Mouse (Mus musculus) left cerebral cortex, postnatal 14 days (tissue): Measurements from ENCODE around the gene Calcb. TPM values are rescaled to one million over a fixed set of nuclear protein-coding genes. Genes with fewer than 3 reads are reported as not detected.
A peak's percentile ranks its signal among the peaks of the same experiment; 100 is the strongest.
"Not testable (repeated sequence)": the region's sequence is repeated elsewhere in the genome, so short reads cannot be mapped to it uniquely, and the experiment has no call there.

ENCODE experiments used
- DNase-seq, 2 experiments: peaks; one replicate each; pipeline ENCODE4 v3.0.0; 2021 to 2022; ENCODE audit warnings: low spot score in 2 of 2, mixed read lengths in 1 of 2
- intact Hi-C: fragments of 180-260 bp; cut with DNase I; formaldehyde crosslinking; loops from one replicate; pipeline ENCODE4 v1.15.1; 2025
- long read RNA-seq, 2 experiments: library from polyadenylated mRNA; stranded (forward); transcript quantifications; one replicate each; pipeline ENCODE4 v2.0.0; 2021
- total RNA-seq, 2 experiments: library from RNA; stranded (reverse); gene quantifications; 2 replicates each; pipeline ENCODE4 v1.2.3; 2021

Gene Calcb
- total RNA-seq, result under 1 TPM in 1 of 2 experiments, not detected in 1; 0.72 TPM
- long read RNA-seq, experiment 1, result 0 reads
- long read RNA-seq, experiment 2, partial matches to known transcripts, result 1 of 2 reads
- long read RNA-seq, experiment 2, other reads (novel, unspliced or antisense), result 1 of 2 reads

DNA sequence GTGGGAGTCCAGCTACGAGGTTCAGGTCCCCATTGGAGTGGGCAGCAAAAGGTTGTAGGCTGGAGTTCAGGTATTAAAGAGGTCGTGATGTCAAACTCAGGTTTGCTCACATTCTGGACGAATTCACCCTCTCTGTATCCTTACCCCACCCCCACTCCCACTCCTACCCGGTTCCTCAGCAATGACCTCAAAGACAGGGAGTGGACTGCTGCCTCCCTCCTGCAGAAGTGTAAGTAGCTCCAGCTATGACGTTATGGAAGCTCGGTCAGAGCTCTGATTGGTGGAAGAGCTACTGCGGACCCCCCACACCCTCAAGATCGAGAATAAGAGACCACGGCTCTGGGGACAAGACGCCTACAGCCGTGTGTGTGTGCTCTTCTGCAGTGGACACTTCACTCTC is at the start of gene Calcb:
Gene Calcb, plus strand, starts transcription at position 344 of the 400 bp plus-strand sequence.
- intact Hi-C loops, result loop anchor here (5.0 kb wide), 1 partner anchor 136 kb away; no protein-coding TSS in a partner anchor
- no peak for DNase-seq

DNA sequence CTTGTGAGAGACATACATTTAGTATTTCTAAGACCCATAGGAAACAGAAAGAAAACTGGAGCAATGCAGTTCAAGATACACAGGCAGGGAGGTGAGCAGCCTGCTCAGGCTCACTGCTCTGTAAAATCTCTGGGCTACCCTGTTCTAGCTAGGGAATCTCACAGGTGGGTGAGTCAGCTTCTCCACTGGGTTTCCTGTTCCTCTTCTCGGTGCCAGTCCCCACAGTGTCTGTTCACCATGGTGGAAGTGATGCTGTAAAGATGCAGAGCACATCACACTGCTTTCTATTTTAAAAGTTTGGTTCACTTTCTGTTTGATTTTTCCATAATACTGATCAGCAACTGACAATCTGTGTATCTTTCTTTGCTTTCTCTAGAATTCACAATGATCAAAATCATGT is 47.0 kb upstream of the Calcb start:
- intact Hi-C loops, result loop anchor here (5.0 kb wide), 2 partner anchors 89 to 146 kb away; no protein-coding TSS in a partner anchor
- DNase-seq, result no peak

DNA sequence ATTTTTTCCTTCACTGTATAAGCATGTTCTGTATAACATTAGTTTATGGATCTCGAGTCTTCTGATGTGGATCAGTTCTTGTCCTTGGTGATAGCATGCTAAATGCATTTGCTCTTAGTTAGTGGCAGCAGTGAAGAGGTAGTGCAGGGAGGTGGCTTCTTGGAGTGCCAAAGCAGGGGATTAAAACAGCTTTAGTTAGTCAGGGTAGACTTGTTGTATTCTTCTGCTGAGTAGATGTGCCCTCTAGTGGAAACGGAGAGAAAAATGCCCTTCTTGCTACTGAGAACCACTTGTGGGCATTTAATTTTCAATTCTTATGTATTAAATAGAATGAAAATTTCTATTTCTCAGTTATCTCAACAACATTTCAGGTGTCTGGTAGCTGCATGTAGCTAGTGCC is 45.7 kb upstream of the Calcb start:
- peak; percentile 23 to 27 for DNase-seq

DNA sequence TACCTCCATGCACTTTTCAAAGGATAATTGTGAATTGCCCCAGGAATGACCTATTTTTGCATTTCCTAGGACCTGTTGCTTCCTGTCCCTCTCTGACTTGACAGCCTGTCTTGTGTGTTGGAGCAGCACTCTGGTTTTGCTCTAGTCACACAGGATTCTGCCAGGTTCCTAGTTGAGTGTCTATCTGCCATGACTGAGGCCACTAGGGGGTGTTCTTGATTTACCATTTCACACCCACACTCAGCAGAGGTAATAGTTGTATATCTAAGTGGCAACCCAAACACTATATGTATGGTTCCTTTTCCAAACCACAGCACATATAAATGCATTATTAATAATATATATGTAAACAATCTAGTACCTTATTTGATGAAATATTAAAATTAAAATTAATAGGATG is 26.1 kb upstream of the Calcb start:
- intact Hi-C loops, result no loop called here
- DNase-seq, result no peak

More for the DNA sequence above, 45.7 kb upstream of the Calcb start:
- intact Hi-C loops, result loop anchor here (5.0 kb wide), 2 partner anchors 90 to 145 kb away; no protein-coding TSS in a partner anchor

DNA sequence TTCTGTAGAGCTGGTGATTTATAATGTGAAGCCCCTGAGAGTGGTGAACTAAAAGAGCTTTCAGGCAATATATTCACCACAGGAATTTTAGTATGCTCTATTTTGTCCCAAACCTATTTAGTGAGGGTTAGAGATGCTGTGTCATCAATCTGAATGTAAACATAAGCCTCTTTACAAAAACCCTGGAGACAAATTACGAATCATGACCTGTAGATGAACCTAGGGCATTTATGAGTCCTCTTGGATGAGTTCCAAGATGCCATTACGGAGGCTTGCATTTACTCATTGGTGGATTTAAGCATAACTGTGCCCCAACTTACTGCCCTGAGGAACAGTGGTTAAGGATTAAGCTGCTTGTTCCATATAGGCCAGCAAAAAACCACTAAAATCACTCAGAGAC is 17.6 kb upstream of the Calcb start:
- DNase-seq, result no peak
- intact Hi-C loops, result no loop called here

DNA sequence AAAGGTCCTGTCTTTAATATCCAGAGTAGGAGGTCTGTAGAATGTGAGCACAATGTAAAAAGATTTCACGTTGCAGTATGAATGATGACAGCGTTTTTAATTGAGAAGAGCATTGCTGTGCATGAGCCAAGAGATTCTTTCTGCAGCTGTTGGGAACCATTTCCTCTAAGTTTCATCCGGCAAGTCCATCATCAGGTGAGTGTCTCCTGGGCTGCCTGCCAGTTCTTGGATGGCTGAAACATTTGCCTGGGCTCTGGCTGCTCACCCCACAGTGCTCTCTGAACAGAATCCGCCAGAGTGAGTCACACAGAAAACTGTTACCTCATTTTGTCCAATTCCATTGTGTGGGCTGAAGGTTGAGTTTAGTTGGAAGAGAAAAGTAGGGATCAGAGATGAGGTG is 11.7 kb upstream of the Calcb start:
- no peak for DNase-seq
- intact Hi-C loops, result no loop called here

DNA sequence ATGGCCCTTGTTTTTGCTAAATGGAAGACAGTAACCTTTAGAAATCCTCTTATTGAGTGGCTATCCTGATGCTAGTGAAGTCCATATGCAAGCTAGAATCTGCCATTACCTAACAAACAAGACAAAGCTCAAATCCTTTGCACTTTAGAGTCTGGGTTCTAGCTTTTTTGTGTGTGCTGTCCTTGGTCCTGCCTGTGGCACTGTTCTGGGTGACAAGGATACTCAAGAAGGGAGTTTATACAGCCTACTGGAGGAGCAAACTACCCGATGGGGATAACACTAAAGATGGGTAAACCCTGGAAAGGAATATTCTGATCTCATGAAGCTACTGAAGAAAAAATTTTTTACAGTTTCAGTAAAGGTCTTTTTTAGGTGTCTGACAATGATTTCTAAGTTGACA is 11.0 kb upstream of the Calcb start:
- intact Hi-C loops, result no loop called here
- no peak for DNase-seq

DNA sequence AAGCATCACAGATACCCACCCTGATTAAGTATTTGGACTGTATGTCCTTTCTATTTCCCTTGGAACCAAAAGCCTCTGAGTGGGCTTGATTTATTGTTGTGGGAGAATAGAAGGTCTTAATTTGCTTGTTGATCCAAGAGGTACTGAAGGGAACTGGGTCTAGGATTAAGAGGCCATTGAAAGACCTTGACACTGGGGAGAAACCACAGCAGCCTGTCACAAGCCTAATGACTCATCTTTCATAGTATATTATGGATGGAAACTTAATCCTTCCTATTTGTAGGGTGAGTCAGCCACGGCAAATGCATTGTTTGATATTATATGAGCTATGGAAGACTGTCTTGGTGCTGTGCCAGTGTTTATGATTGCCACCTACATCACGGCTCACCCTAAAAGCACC is 8.0 kb upstream of the Calcb start:
- no peak for DNase-seq
- intact Hi-C loops, result no loop called here

DNA sequence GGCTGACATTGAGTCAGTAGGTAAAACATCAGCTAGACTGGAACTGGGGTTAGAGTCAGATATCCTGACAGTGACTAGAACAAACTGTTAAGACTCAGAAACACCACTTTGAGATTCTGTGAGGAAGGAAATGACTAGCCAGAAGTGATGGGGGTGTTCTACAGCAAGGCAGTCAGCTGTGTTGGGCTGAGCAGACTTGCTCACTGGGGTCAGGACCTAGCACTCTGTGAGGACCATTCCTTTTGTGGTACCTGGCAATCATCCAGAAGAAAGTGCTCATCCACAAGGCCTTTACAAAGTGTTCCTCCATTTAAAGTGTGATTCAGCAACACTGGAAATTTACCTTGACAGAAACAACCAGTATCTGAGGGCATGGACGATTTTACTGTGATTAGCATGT is 5.9 kb upstream of the Calcb start:
- intact Hi-C loops, result no loop called here
- DNase-seq, result no peak

DNA sequence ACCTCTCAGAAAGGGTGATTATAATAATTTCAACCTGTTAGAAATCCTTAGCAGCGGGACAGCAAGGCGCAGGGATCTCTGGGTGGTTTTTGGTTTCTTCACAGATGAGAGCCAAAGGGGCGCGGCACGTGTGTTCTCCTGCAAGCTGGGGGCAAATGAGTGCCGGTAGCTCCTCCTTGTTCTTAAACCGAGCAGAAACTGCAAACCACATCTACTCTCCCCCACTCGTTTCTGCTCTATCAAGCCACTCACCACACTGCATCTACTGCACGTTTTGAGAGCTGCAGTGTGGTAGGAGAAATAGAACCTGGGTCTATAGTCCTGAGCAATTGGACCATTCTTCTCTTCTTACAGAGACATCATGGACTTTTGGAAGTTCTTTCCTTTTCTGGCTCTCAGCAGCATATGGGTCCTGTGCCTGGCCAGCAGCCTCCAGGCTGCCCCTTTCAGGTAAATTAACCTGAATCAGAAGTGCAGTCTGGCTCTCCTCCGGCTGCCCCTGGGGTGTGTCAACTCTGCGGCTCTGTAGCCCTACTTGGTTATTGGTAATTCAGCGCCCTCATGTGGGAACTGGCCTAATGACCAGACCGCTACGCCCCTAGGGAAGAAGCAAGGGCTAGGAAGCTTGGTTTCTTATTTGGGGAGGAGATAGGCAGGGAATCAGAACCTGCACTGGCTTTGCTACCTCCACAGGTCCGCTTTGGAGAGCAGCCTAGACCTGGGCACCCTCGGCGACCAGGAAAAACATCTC is 1.1 kb downstream of the Calcb start:
- peak; percentile 10 to 22 for DNase-seq
- intact Hi-C loops, result loop anchor here (5.0 kb wide), 1 partner anchor 137 kb away; no protein-coding TSS in a partner anchor

DNA sequence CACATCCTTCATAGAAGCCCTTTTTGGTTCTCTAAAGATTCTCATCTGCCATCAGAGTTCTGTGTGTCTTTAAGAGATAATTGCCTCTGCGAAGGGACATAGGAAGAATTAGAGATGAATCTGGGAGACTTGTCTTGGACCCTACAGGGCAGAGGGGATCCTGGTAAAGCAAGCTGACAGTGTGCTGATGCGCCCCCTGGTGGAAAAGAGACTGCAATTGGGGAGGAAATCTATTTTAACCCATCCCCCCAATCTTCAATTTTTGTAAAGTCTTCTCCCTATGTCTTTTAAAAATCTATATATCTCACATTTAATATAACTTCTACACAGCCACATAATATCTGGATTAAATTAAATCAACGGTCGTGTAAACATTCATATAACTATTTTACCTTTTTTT is 11.3 kb downstream of the Calcb start:
- not testable (repeated sequence) for DNase-seq

DNA sequence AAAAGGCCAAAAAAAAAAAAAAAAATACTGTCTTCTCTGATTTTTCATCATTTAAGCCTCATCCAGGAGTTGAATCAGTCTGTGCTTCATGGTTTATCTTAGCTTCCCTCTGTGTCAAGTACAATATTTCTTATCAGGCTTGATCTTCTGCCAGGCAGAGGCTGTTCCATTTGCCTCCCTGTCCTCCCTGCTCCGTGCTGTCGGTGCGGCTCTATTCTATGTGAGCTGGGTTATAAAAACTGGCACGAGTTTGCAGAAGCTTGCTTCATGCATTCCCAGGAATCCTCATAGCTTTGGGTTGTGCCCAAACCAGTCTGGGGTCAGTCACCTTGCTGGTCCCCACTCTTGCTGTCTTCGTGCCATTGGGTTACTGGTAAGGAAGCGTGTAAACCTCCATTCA is 12.7 kb downstream of the Calcb start:
- DNase-seq, result no peak
- intact Hi-C loops, result loop anchor here (2.0 kb wide), 1 partner anchor 86 kb away; no protein-coding TSS in a partner anchor

More for the DNA sequence above, 11.3 kb downstream of the Calcb start:
- intact Hi-C loops, result loop anchor here (2.0 kb wide), 1 partner anchor 87 kb away; no protein-coding TSS in a partner anchor

DNA sequence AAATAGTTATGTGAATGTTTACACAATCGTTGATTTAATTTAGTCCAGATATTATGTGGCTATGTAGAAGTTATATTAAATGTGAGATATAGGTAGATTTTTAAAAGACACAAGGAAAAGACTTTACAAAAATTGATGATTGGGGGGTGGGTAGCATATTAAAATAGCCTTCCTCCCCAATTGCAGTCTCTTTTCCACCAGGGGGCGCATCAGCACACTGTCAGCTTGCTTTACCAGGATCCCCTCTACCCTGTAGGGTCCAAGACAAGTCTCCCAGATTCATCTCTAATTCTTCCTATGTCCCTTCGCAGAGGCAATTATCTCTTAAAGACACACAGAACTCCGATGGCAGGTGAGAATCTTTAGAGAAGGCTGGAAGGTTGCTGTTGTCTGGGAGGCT is 13.3 kb downstream of the Calcb start:
- not testable (repeated sequence) for DNase-seq
- intact Hi-C loops, result loop anchor here (2.0 kb wide), 1 partner anchor 85 kb away; no protein-coding TSS in a partner anchor

DNA sequence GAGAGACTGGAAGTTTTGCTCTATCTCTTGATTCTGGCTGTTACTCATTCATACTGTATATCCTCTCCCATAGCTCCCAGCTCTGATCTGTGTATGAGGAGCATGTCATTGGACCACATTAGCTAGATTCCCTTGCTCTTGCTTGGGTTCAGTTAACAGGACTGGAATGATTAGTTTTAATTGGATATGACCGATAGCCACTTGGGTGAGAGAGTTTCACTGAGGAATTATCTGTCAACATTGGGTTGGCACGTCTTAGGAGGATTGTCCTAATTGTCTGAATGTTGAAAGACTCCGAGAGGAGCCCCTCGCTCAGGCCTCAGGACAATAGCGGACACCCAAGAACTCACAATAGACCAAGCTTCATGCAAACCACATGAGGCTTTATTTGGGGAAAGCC is 17.8 kb downstream of the Calcb start:
- DNase-seq, result no peak
- intact Hi-C loops, result no loop called here

DNA sequence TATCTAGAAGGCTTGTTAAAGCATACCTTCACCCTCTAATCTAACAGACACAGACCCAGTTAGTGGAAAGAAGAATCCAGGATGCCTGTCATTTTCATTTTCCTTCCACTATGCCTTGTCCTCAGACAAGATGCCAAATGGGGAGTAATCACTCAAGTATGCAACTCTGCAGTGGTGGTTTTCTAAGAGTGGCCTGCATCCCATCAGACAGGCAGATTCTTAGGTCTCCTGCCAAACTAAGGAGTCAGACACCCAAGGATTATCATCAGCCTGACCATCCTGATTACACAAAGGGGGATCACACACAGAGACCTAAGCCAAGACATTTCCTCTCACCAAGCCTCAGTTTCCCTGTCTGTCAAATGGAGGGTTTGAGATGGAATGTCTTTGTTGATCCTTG is 19.7 kb downstream of the Calcb start:
- DNase-seq, result no peak
- intact Hi-C loops, result no loop called here

DNA sequence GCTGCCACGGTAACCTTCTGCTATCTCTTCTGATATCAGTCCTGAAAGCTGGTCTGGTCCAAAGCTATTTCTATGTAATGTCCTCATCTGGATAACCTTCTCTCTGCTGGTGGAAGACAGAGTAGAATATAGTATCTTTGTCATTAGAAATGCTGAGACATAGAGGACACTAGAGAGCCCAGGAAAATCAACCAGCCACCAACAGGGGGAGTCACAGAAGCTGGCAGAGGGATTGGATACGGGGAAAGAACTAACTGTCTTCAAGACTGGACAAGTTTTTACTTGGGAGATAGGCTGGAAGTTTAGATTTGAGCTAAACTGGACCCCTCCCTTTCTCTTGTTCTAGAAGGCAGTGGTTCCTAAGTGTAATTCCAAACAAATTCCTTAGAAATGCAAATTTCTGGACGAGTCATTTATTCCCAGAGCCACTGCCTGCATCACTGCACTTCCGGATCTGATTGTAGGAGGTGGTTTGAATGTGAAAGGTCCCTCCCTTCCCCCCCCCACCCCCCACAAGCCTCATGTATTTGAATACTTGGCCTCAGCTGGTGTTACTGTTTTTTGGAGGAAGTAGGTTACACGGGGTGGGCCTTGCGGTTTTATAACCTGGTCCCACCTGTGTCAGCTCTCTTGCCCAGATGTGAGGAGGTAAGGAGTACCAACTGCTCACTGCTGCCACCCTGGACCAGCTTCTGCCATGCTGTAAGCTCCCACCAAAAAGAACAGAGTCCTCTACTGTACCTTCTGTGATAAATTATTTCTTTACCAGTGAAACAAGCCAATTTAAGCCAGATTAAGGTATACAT is 22.1 kb downstream of the Calcb start:
- DNase-seq, result peak in 1 of 2 experiments; percentile 13
- intact Hi-C loops, result no loop called here

DNA sequence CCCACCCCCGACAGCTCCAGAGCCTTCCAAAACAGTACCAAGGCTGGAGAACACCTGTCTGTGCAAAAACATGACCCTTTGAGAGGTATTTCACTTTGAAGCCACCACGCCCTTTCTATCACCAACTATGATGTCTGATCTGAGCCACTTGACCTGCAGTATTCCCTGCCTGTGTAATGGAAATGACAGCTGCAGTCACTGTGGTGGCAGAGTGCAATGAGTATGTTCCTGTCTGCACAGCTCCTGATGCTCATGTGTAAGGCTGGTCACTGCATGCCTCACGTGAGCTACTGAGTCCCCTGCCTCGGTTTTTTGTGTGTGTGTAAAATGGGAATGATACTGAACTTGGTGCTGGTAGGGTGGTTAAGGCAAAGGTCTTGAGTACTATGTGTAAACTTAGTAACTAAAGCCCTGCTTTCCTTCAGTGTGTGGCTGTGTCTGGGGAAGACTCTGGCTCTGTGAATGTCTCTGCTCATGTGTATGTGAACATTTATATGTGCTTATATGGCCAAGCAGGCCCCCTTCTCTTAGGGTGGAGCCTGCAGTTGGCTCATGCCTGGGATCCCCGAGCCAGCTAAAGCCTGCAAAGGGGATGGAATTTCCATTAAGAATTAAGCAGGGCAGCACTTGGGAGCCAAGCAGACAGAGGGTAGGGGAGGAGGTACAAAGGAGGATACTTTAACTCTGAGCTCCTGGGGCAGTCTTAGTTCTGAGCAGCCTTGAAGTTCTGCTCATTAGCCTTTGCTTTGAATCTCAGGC is 24.8 kb downstream of the Calcb start, which contains the start of gene Insc:
Gene Insc, plus strand, starts transcription at position 673 of the 759 bp plus-strand sequence.
- intact Hi-C loops, result no loop called here
- no peak for DNase-seq

DNA sequence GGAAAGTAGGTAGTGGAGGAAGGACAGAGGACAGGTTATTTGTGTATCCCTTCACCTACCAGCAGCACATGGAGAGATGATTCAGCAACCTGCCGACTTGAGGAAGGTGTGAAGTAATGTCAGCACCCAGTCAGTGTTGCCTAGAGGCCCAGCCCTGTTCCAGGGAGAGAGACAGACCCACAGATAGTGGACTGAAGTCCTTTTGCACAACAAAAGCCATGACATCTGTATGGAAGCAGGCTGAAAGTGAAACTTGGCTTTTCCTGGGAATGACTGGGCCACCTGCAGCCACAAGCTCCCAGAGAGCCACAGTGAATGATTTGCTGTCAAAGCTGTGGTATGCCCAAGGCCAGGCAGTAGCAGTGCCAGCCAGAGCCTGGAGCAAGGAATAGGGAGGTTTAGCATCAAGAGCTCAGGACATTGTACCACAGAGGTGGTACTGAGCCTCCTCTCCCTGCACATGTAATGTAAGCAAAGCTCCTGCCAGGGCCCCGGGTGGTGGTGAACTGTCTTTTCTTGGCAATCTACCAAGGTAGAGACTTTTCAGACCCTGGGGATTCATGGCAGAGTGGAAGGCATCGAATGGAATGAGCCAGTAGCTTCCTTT is 26.3 kb downstream of the Calcb start:
- DNase-seq, result no peak
- intact Hi-C loops, result loop anchor here (5.0 kb wide), 1 partner anchor 63 kb away; no protein-coding TSS in a partner anchor
